Mouse (Mus musculus): ENCODE results near the gene Lca5. TPM values are rescaled to one million over a fixed set of nuclear protein-coding genes. Genes with fewer than 3 reads are reported as not detected.

The Lca5 gene
- polyA plus RNA-seq, 1 experiment: 0.43 TPM

- no peaks in the 10 kb centered on the region for H3K4me1 ChIP-seq (ENCODE audit: control insufficient read depth, insufficient read depth, insufficient read length)
- no peak for TF ChIP-seq CTCF (IDR thresholded peaks at IDR 0.05; ENCODE audit: extremely low read depth, insufficient read depth, insufficient read length, insufficient replicate concordance)
- no peak for TF ChIP-seq POLR2A (IDR thresholded peaks at IDR 0.05; ENCODE audit: low read depth, low read length)
- H3K27ac ChIP-seq (ENCODE audit: insufficient read depth, low read length): no peak overlapping the region
- no peak for DNase-seq (ENCODE audit: low read depth in 1 of 2, low spot score in 2 of 2)
- no peak overlapping the region for H3K4me3 ChIP-seq (ENCODE audit: extremely low read depth, insufficient read depth, insufficient read length)
- WGBS: 93% methylated on average over 15 of the region's 15 CpGs
- no peaks in the 10 kb centered on the region for H3K36me3 ChIP-seq (ENCODE audit: control insufficient read depth, insufficient read depth, low read length)
- no peaks in the 10 kb centered on the region for H3K27me3 ChIP-seq (ENCODE audit: control insufficient read depth, insufficient read depth, low read length)
Measured at GRCm38 (mm10) chr9:83395456-83395855, 45.5 kb downstream of the Lca5 start.

DNA sequence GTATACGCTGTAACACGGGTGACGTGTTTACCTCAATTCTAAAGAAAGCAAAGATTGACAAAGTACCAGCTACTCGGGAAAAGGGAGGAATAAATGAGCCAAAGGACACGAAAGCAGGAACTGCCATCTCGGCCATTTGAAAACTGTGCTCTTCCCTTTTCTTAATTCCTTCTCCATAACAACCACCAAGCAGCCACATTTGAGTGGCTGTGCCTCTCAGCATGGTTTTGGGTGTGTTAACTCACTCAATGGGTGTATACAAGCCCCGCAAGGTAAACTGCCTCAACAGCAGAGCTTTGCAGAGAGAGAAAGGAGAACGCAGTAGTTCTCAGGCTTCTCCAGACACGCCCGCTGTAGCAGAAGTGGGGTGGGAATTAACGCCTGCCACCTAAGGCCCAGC is 48.9 kb downstream of the Lca5 start:
- Histone ChIP-seq H3K27me3 (ENCODE audit: control insufficient read depth, insufficient read depth, low read length) (no peaks in the 10 kb centered on the region), H3K36me3 (ENCODE audit: control insufficient read depth, insufficient read depth, low read length) (no peaks in the 10 kb centered on the region), H3K27ac (ENCODE audit: insufficient read depth, low read length) (no peak overlapping the region), H3K4me3 (ENCODE audit: extremely low read depth, insufficient read depth, insufficient read length) (no peak overlapping the region), H3K4me1 (ENCODE audit: control insufficient read depth, insufficient read depth, insufficient read length) (no peaks in the 10 kb centered on the region)
- TF ChIP-seq POLR2A (IDR thresholded peaks at IDR 0.05; ENCODE audit: low read depth, low read length): no peak
- no peak for TF ChIP-seq CTCF (IDR thresholded peaks at IDR 0.05; ENCODE audit: extremely low read depth, insufficient read depth, insufficient read length, insufficient replicate concordance)
- 82% methylated on average over 11 of the region's 11 CpGs for WGBS
- no peak for DNase-seq (ENCODE audit: low read depth in 1 of 2, low spot score in 2 of 2)

DNA sequence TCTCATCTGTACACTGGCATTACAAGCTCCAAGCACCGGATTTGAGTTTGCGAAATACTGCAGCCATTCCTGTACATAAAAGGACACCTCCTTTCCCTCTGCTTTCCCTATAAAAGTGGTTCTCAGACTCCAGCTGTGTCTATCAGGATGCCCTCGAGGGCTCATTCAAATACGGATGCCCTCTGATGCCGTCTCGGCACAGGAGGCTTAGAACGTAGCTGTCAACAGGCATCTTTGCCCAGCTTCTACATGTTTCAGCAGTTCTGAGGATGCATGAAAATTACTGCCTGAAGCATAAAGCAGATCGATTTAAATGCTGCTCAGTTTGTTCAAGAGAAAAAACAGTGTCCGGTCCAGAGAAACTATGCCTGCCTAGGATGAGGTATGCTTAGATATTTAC is 51.4 kb downstream of the Lca5 start:
- Histone ChIP-seq H3K4me1 (ENCODE audit: control insufficient read depth, insufficient read depth, insufficient read length) (no peaks in the 10 kb centered on the region; the same call in 1 of the 2 replicates), H3K27ac (ENCODE audit: insufficient read depth, low read length) (no peak overlapping the region), H3K27me3 (ENCODE audit: control insufficient read depth, insufficient read depth, low read length) (no peaks in the 10 kb centered on the region), H3K36me3 (ENCODE audit: control insufficient read depth, insufficient read depth, low read length) (no peaks in the 10 kb centered on the region), H3K4me3 (ENCODE audit: extremely low read depth, insufficient read depth, insufficient read length) (no peak overlapping the region)
- TF ChIP-seq POLR2A (IDR thresholded peaks at IDR 0.05; ENCODE audit: low read depth, low read length): no peak
- no peak for TF ChIP-seq CTCF (IDR thresholded peaks at IDR 0.05; ENCODE audit: extremely low read depth, insufficient read depth, insufficient read length, insufficient replicate concordance)
- DNase-seq (ENCODE audit: low read depth in 1 of 2, low spot score in 2 of 2): no peak
- WGBS: 92% methylated on average over 9 of the region's 9 CpGs

DNA sequence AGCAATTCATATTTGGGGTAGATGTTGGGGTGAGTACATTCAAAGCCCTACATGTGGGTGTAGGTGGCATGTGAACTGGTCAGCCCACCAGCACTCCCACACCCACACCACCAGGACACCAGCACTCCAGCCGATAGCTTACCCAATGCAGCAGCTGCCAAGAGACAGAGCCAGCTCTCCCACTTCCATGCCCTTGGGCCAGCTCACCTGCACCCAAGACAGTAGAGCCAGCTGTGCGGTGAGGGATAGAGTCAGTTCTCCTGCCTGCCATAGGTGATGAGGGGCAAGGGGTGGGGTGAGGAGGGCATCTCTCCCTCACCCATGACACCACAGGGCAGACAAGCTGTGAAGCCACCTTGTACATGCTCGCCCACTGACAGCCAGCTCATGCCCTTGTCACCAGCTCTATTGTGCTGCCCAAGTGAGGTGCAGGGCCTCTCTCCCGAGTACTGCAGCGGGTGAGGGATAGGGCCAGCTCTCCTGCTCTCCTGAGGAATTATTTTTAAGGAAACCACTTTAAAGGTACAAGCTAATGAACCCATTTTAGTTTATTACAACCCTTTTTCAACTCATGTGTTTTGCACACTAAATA is 54.6 kb downstream of the Lca5 start:
- 83% methylated on average over 5 of the region's 5 CpGs for WGBS
- Histone ChIP-seq H3K36me3 (ENCODE audit: control insufficient read depth, insufficient read depth, low read length) (no peaks in the 10 kb centered on the region), H3K27ac (ENCODE audit: insufficient read depth, low read length) (no peak overlapping the region), H3K27me3 (ENCODE audit: control insufficient read depth, insufficient read depth, low read length) (no peaks in the 10 kb centered on the region), H3K4me1 (ENCODE audit: control insufficient read depth, insufficient read depth, insufficient read length) (no peaks in the 10 kb centered on the region; the same call in 1 of the 2 replicates), H3K4me3 (ENCODE audit: extremely low read depth, insufficient read depth, insufficient read length) (no peak overlapping the region)
- no peak for DNase-seq (ENCODE audit: low read depth in 1 of 2, low spot score in 2 of 2)
- TF ChIP-seq CTCF (IDR thresholded peaks at IDR 0.05; ENCODE audit: extremely low read depth, insufficient read depth, insufficient read length, insufficient replicate concordance) (no peak), POLR2A (IDR thresholded peaks at IDR 0.05; ENCODE audit: low read depth, low read length) (no peak)

- Histone ChIP-seq H3K36me3 (ENCODE audit: control insufficient read depth, insufficient read depth, low read length) (no peaks in the 10 kb centered on the region), H3K27ac (ENCODE audit: insufficient read depth, low read length) (no peak overlapping the region), H3K4me3 (ENCODE audit: extremely low read depth, insufficient read depth, insufficient read length) (no peak overlapping the region), H3K4me1 (ENCODE audit: control insufficient read depth, insufficient read depth, insufficient read length) (no peaks in the 10 kb centered on the region; the same call in 1 of the 2 replicates), H3K27me3 (ENCODE audit: control insufficient read depth, insufficient read depth, low read length) (no peaks in the 10 kb centered on the region)
- 18% methylated on average over 6 of the region's 6 CpGs for WGBS
- TF ChIP-seq POLR2A (IDR thresholded peaks at IDR 0.05; ENCODE audit: low read depth, low read length) (no peak), CTCF (IDR thresholded peaks at IDR 0.05; ENCODE audit: extremely low read depth, insufficient read depth, insufficient read length, insufficient replicate concordance) (no peak)
- peak; percentile 4 to 8 for DNase-seq (ENCODE audit: low read depth in 1 of 2, low spot score in 2 of 2)
Measured at GRCm38 (mm10) chr9:83385301-83385700, 55.6 kb downstream of the Lca5 start.

GRCm38 (mm10) chr9:83383235-83383634 is 57.7 kb downstream of the Lca5 start:
- WGBS: 80% methylated on average over 3 of the region's 3 CpGs
- no peaks in the 10 kb centered on the region for H3K27me3 ChIP-seq (ENCODE audit: control insufficient read depth, insufficient read depth, low read length)
- H3K4me1 ChIP-seq (ENCODE audit: control insufficient read depth, insufficient read depth, insufficient read length): no peaks in the 10 kb centered on the region; the same call in 1 of the 2 replicates
- TF ChIP-seq CTCF (IDR thresholded peaks at IDR 0.05; ENCODE audit: extremely low read depth, insufficient read depth, insufficient read length, insufficient replicate concordance) (no peak), POLR2A (IDR thresholded peaks at IDR 0.05; ENCODE audit: low read depth, low read length) (no peak)
- DNase-seq (ENCODE audit: low read depth in 1 of 2, low spot score in 2 of 2): no peak
- no peaks in the 10 kb centered on the region for H3K36me3 ChIP-seq (ENCODE audit: control insufficient read depth, insufficient read depth, low read length)
- no peak overlapping the region for H3K4me3 ChIP-seq (ENCODE audit: extremely low read depth, insufficient read depth, insufficient read length)
- no peak overlapping the region for H3K27ac ChIP-seq (ENCODE audit: insufficient read depth, low read length)

DNA sequence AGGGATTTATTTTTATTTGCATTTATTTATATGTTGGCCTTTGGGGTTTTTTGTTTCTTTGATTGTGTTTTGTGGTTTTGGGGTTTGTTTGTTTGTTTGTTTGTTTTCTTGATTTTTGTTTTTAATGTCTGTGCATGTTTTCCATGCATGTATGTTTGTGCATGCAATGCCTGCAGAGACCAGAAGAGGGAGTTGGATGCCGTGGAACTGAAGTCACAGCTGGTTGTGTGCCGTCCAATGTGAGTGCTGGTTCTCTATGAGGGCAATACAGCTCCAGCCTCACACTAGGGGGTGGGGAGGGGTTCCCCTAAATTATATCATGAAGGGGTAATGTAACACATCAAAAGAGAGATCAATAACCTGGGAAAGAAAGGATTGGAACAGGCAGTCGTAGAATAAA is 58.2 kb downstream of the Lca5 start:
- Histone ChIP-seq H3K36me3 (ENCODE audit: control insufficient read depth, insufficient read depth, low read length) (no peaks in the 10 kb centered on the region), H3K27me3 (ENCODE audit: control insufficient read depth, insufficient read depth, low read length) (no peaks in the 10 kb centered on the region), H3K4me1 (ENCODE audit: control insufficient read depth, insufficient read depth, insufficient read length) (no peaks in the 10 kb centered on the region; the same call in 1 of the 2 replicates), H3K4me3 (ENCODE audit: extremely low read depth, insufficient read depth, insufficient read length) (no peak overlapping the region), H3K27ac (ENCODE audit: insufficient read depth, low read length) (no peak overlapping the region)
- WGBS: 48% methylated on average over 3 of the region's 3 CpGs
- peak in 1 of 2 experiments; percentile 5 for DNase-seq (ENCODE audit: low read depth in 1 of 2, low spot score in 2 of 2)
- TF ChIP-seq CTCF (IDR thresholded peaks at IDR 0.05; ENCODE audit: extremely low read depth, insufficient read depth, insufficient read length, insufficient replicate concordance): peak; percentile 46; the same call in 1 of the 2 replicates
- no peak for TF ChIP-seq POLR2A (IDR thresholded peaks at IDR 0.05; ENCODE audit: low read depth, low read length)
